12 mouse cellular contexts compared by ENCODE assay signal in genomic region chr4:138712621-138713020, GRCm38 (mm10).
"Had no signal": no experiment of that assay in that cellular context is flagged by ENCODE, and none has a peak within 500 bp of the region (broad histone marks: within the 10 kb centered on the region; RNA-seq: fewer than 3 reads in every experiment).

No protein-coding gene starts in this region.

- DNase-seq: lung, adult 2 months; lung, postnatal 14 days; lung, postnatal 36 days; midbrain, embryonic 14.5 days; retina, postnatal 1 day; right cerebral cortex, adult 18-20 months; right cerebral cortex, postnatal 25 days; right cerebral cortex, postnatal 4 days; spleen, adult 18-20 months; thymus, adult 18-20 months; thymus, postnatal 14 days; thymus, postnatal 36 days had no signal
